Mouse (Mus musculus): ENCODE data around the gene Prpf6.

The Prpf6 gene

DNA sequence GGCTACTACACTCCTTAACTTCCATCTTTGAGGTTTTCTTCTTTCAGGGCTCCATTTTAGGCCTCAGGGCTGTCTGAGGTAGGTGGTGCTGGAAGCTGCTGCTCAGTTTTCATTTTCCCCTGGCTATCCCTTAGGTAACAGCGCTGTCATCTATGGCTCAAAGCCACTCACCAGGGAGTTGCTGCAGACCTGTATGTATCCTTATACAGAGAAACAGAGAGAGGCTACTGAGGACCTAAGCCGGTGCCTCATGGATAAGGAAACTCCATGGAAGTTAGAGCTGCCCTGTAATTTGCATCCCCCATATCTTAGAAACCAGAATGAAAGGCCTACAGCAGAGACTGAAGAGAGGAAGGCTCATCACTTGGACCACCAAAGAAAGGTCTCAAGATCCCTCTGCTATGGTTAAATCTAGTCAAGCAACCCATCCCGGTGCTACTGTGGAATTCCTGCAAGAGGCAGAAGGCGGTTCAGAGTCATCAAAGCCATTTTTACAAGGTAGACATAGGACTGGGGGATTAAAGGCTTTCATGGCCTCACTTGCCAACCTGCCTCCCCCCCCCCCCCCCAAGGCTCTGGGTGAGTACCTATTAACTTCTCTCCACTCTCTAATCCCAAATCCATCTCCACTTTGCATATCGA lies 11.4 kb upstream of the Prpf6 start:
- no peak for DNase-seq

DNA sequence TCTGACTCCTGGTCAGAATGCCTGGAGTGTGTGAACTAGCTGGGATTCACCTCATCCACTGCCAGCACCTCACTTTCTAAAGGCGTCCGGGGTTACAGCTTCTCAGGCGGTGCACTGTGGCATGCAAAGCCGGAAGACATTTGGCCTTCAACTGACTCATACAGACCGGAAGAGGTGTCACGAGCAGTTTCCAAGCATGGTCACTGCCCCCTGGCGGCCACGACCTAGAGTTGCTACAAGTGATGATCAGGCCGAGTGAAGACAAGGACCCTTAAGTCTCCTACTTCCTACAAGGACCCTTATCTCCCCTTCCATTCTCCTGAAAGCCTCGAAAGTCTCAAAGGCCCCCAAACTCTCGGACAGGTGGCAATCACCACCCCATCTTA lies 10.7 kb upstream of the Prpf6 start:
- peak; percentile 75 to 83 for DNase-seq

DNA sequence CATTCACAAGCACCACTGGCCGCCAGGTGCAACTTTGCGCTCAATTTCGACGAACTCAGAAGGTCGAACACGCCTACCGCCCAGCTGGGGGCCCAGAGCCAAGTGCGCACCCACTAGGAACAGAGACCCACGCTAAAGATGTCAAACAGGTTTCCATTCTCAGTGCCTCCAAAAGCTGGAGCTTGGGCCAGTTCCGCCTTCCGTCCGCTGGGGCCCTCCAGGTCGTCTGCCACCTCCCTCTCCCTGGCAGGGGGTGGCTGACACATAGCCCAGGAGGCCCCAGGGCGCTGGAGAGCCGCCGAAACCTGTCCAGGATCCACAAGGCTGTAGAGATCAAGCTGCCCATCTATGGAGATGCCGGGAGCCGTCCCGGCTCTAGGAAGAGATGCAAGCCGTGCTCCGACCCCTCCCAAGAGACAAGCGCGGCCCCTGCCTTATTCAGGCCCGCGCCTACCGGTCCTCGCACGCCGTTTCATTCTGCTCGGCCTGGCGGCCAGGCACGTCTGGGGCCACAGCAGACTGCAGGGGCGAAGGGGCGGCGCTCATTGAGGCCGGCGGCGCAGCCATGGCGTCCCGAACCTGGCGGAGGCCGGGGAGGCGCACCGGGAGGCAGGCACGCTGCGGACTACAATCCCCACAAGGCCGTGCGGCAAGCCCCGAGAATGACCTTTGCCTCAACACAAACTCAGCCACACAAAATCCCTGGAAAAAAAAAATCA lies 10.1 kb upstream of the Prpf6 start:
- DNase-seq, result peak; percentile 74 to 76

DNA sequence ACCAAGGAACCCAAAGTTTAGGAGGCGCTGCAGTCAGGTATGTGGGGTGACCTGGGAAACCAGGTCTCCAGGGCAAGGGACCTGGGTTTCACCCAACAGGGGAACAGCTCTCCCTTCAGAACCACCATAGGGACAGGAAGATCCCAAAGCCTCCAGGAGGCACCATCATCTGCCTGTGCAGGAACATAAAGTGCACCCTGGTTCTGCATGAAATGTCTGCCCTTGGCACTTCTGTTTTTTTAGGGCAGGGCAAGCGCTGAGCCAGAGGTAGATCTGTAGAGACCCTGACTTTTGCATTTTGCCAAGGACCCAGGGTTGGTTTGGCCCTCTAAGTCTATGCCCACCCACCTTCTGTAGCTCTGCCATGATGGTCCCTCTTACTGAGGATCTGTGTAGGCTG lies 9.3 kb upstream of the Prpf6 start:
- DNase-seq, result no peak

DNA sequence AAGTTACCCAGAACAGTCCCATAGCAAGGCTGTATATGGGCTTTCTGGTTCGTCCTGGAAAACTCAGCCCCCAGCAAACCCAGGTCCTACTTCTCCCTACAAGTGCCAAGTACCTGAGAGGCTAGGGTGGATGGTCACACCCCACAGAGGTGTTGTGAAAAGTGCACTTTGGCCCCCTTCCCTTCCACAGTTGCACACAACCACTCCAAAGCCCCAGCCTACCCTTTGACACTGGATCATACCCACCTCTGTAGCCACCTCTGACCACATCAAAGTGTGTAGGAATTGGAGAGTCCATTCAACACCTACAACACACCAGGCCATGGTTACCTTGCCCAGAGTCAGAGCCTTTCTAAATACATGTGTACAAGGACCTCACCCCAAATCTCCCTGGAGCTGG lies 8.7 kb upstream of the Prpf6 start:
- no peak for DNase-seq

DNA sequence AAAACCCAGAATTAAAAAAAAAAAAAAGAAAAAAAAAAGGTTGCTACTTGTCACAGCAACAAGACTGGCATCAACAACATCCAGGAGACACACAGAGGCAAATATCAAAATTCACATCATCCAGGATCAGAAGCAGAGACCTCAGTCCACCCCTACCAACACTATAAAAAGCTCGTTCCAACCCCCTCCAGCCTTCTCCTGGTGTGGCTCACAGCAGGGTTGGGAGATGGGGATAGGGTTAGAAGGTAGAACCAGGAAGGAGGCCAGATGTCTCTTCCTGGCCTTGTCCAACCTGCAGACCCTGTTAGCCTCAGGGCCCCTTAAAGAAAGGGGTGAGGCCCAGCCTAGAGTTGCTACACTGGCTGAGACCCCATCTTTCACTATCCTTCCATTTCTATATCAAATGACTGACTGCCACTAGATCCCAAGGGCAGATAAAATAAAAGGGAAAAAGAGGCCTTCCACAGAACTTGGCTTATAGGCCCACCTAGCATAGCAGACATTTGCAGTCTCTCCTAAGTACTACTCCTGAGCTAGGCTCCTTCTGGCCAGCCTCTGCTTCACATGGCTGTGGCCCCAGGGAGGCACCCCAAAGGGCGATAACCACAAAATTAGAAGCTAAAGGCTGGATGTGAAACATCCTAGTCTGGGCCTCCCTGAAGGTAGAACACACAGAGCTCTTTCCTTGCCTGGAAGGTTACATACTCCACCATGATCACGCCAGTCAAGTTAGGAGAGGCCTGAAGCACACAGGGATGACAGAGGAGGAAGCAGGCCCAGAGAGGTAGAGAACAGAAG lies 8.0 kb upstream of the Prpf6 start:
- DNase-seq, result no peak

DNA sequence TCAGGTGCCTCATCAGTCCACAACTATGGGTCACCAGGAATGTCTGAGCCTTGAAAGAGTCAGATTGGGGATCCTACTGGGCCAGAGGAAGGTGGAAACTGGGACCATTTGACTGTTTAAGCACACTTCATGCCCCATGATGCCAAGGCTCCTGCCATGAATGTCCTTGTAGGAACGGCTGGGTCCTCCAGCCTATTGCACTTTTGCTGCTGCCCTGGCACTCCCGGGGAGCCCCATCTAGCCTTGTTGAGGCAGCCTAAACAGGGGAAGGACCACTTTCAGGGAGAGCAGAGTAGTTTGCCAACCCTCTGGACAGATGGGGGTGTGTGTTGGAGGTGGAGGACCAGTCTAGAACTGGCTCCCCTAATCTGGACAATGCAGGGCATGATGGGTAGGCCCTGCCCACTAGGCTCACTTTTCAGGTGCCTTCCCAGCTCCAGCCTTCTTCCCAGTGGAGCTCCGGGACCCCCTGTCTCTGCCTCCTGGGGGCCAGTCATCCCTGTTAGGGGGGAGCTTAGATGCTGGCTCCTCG lies 7.2 kb upstream of the Prpf6 start, which contains the start of gene Uckl1:
Gene Uckl1, minus strand, starts transcription at position 482 of the 532 bp plus-strand sequence.
- DNase-seq, result no peak

DNA sequence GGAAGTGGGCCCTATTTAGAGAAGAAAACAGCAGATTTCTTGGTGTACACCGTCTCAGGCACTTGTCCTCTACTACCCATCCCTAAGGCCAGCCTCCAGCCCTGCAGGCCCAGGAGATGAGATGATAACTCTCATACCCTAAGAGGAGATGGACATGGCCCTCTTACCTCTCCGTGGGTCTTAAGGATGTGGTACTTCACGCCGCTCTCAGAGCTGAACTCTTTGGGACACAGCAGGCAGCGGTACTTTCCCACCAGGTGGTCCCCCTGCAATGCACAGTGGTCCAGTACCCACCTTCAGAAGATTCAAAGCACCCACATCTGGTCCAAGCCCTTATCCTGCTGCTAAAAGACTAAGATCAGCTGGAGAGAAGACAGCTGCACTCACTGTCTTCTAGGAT lies 6.2 kb upstream of the Prpf6 start:
- no peak for DNase-seq

DNA sequence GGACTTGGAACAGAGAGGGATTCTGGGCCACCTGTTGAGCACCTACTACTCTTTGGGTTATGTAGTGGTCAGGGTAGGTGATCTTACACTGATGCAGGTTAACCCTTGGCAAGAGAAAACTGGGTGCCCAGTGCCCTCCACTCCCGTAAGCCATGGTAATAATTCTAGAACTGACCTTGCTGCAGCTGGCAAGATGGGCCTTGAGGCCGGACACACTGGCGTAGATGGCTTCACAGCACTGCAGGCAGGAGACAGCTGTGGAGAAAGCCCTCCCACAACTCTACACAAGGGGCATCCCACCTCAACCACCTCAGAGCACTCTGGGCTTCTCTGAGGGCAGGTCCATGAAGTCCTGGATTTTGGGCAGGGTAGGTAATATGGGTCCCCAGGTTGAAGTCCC lies 5.5 kb upstream of the Prpf6 start:
- no peak for DNase-seq

DNA sequence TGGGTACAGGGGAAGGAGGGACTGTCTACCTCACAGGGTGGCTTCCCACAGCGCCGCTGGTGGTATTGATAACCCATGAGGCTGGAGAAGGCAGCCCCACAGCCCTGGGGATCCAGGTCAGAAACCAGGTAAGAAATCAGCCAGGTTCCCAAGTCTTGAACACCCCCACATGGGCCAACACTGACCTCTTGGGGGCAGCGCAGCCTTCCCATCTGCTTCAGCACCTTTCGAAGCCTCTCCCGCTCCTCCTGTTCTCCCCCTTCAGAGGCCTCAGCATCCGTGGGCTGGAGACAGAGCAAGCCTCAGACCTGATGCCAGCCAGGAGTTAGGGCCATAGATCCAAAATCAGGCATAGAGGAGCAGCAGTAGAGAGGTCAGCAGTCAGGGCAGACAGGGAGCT lies 3.9 kb upstream of the Prpf6 start:
- DNase-seq, result no peak

DNA sequence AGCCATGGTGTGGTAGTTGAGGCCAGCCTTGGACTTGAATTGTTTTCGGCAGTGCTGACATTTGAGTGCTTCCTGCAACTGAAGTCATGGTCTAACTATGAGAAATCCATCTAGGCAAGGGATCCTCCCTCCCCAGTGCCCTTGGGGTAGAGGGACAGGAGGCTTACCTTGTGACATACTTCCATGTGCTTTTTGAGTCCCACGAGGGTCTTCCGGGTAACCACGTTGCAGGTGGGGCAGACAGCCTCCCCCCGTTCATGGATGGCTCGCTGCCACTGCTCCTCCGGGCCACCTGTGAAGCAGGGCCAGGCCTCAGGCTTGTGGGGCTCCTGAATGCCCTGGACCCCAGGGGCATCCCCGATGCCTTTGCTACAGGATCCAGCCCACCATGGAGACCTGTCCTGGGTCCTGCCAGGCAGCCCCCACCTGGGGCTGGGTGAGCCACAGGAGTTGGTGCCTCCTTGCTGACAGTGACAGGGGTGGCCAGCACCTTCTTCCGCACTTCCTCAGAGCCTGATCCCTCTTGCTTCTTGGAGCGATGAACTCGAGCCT lies 3.4 kb upstream of the Prpf6 start:
- DNase-seq, result no peak

DNA sequence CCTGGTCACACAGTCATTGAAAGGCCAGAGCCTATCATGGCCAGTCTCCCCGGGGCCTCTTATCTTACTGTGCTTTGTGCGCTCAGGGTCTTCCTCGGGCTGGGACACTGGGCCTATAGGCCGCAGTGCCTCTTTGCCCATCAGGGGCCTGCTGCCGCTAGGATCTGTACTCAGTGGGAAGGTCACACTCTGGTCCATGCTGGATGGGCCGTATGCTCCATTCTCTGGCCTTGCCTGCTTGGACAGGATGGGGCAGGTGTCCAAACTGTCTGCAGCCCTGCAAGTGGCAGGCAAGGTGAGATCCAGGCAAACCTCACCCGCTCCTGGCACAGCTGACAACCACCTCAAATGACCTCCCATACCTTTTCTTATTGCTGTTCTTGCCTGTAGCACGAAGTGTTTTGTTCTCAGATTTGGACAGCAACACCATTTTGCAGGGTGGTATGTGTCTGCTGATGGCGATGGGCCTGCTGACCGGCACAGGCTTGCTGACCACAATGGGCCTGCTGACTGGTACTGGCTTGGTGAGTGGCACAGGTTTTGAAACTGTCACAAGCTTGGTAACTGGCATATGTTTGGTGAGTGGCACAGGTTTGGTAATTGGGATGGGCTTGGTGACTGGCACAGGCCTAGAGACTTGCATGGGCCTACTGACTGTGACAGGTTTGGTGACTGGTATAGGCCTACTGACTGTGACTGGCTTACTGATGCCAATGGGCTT lies 2.5 kb upstream of the Prpf6 start:
- DNase-seq, result no peak

DNA sequence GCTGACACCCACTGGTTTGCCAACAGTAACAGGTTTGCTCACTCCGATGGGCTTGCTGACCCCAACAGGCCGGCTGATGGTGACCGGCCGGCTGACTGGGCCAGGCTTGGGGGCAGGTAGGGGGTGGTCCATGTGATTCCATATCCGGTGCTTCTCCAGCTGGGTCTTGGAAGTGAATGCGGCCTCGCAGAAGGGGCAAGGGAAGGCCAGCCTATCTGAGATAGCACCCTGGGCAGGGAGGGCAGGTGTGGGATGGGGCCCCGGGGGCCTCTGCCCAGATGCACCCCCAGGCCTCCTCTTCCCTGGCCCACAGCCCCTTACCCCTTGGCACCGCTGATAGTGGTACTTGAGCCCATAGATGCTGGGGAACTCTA lies 1.9 kb upstream of the Prpf6 start:
- DNase-seq, result no peak

DNA sequence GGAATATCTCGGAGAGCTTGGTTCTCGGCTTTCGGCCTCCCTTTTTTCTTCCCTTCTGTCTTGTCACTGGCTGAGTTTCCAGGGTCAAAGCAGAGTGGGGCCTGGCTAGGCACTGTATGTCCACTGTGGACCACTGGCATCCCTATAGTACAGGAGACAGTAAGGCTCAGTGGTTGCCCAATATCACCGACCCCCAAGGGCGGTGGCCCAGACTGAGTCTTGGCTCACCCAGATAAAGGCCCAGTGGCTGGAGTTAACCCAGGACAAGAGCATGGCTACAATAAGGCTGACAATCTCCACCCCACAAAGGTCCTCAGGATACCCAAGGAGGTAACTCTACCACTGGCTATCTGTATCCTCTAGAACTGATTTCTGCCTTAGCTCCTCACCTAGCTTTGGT lies 1.2 kb upstream of the Prpf6 start:
- no peak for DNase-seq

DNA sequence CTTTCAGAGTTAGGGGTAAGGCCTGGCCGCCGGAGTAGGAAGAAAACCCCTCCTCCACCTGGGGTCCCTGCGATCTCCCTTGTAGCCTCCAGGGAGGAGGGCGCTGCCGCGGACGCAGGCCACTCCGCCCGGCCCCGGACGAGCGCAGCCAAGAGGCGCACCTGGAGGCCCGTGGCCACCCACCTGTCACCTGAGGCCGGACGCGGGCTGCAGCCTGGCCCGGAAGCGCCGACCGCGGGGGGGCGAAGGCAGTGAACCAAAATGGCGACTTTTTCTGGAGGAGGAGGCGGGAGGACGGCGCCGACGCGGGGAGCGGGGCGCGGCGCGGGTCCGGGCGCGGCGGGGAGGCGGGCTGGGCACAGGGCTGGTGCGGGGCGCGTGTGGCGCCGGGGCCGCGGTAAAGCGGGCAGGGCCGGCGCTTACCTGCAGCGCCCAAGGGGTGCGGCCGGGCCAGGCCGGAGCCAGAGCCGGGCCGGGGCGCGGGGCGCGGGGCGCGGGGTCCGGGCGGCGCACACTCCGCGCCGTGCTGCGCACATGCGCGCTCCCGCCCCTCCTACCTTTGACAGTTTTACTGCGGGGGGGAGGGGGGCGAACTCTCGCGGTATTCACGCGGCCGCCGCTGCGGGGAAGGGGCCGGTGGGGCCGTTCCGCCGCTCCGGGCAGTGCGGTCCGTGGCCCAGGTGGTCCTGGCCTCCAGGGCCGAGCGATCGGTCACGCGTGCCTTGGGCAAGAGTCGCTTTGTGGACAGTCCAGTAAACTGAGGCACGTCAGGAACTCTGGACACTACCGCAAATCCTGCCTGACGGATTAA lies 768 bp downstream of the Prpf6 start, which contains the start of gene Zfp512b:
Gene Zfp512b, minus strand, starts transcription at position 573 of the 811 bp plus-strand sequence.
- DNase-seq, result peak; percentile 57 to 61

DNA sequence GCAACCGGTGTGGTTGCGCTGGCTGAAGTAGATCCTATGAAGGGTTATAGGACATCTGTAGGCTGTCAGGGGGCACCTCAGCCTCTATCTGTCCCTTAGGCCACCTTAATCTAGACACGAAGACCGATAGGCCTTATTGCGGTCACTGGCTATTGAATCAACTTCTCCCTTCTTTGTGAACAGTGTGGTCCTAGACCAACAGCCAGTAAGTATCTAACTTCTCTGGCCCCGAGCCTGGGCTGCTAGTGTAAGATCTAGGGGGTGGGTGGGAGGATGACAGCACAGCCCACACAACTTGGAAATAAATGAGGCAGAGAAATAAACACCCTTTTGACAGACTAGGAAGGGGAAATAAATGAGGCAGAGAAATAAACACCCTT lies 1.4 kb downstream of the Prpf6 start:
- no peak for DNase-seq

DNA sequence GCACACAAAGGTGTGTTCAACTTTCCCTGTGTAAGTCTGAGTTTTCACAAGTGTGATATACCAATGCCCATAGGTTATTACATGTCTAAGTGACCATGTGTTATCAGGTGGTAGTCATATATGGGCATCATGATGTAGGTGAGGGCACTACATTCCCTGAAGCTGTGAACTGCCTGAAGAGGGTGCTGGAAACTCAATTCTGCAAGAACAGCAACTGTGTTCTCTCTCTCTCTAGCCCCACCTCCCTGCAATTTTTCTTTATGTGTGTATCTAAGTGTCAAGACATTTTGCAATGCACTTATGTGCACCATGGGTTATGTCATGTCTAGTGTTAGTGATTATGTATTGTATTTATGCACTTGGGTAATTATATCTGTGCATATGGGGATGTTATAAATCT lies 2.3 kb downstream of the Prpf6 start:
- DNase-seq, result no peak

DNA sequence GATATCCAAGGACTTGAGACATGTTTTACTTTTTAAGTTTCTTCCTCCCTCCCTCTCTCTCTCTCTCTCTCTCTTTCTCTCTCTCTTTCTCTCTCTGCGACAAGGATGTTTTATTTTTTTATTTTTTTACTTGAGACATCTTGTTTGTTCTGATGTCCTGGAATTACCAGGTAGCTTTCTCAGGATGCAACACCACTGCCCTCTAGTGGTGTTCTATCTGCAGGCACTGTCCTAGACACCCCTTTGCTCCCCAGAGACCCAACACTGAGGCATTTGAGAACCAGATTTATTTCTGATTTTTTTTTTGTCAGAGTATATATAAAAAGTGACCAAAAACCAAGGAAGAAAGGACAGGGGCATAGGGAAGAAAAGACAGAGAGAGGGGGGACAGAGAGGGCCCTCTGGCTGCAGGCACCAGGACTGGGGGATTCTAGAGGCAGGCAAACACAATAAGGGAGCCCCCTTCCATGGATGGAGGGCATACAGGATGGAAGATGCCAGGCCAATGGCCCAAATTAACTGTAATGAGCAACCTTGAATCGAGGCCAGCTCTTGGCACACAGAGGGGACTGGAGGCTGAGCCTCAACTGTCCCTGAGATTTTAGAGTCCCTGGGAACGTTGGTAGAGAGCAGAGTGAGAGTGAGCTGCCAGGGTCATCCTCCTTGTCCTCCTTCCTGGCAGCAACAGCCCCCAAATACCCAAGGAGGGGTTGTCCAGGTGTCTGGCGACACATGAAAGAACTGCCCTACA lies 3.5 kb downstream of the Prpf6 start:
- DNase-seq, result no peak

DNA sequence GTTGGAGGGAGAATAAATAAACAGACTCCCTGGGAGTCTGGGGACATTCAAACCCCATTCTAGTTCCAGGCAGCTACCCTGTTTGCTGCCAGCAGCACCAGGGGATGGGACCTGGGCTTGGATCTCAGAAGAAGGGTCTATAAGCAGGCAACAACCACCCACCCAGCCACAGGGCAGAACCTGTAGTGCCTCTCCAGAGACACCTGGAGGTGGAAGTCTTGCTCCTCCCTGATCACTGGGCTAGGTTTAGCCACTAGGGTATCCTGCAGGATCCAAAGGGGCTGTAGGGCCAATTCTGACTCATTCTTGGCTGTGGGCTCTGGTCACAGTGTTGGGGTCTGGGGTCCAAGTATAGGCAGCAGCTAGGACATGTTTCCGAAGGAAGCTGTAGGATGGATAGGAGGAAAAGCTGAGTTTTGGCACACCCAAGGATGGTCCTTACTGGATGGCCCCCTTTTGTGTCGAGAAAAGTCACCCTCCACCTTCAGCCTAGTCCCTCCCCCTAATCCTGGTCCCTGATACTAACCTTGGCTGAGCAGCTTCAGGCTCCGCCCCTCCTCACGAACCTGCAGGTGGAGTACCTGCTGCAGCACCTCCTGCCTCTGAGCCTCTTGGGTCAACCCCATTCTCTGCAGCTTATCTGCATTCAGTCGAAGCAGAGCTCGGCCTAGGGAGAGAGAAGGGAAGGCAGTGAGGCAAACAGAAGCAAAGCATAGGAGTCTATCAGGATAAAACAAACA lies 4.7 kb downstream of the Prpf6 start:
- DNase-seq, result no peak

DNA sequence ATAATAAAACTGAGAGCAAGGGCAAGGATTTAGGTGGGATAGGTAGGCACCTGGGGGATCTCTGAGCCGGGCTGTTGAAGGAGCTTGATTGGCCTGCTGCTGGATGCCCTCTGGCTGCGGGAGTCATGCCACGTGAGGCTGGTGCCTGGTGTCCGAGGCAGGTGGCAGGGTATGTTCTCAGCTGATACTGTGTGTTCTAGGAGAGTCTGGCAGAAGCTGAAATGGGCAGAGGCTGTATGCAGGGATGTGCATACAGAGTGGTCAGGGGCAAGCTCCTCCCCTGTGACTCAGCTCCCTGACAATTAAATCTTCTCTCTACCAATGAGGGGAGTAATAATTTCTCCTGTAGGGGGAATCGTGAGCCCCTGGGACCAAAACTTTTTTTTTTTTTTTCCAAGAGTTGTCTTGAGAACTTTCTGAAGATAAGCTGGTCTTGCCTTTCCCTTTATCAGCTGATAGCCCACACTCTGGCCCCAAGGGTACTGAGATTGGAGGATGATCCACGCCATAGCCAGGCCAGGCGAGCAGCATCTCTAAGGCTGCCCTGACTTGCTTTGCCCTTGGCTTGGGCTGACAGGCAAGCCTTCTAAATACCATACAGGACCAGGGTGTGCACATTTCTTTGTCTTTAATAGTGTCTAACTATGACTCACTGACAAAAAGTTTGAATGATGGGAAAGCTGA lies 5.9 kb downstream of the Prpf6 start:
- no peak for DNase-seq
